Mouse (Mus musculus) heart, adult 2 months (tissue): ENCODE results near the gene Grik5.

Source experiments
- EP300 ChIP-seq: fragments of 200-500 bp; IDR thresholded peaks from 2 replicates; pipeline ENCODE4 v1.6.1; 2011; ENCODE audit warnings: low read depth, low read length, control low read depth; ENCODE audit not compliant: insufficient read depth
- POLR2A ChIP-seq: fragments of 200-500 bp; IDR thresholded peaks from 2 replicates; pipeline ENCODE4 v1.6.1; 2011; ENCODE audit warnings: mild to moderate bottlenecking, low read depth, low read length, control low read depth; ENCODE audit not compliant: insufficient read depth

DNA sequence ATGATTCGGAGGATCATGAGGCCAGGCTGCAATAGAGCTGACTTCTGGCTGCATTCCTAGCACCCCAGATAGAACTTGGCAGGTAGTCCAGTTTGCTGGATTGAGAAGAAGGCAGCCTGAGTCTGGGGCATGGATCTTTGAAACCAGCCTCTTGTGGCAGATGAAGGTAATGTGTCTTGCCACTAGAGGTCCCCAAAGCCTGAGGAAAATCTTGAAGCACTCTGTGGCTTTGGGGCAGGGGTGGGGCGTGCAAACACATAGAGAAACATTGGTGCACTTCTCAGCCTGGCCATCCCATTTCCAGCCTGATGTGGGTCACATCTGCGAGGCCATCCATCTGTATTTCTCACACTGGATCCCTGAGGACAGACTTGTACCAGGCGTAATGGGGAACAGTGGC is 10.4 kb upstream of the Grik5 start:
- no peak for TF ChIP-seq POLR2A
- no peak for TF ChIP-seq EP300
